Mouse (Mus musculus) CH12.LX (cell line): ENCODE results near the gene Hist1h3f. TPM values are rescaled to one million over a fixed set of nuclear protein-coding genes. Genes with fewer than 3 reads are reported as not detected.

ENCODE experiments used
- DNase-seq: peaks from one replicate; pipeline ENCODE4 v3.0.0-alpha.2; 2013; ENCODE audit errors: extremely low read depth
- H3K27ac ChIP-seq: 2 replicates; pipeline ENCODE4 v1.5.1; 2012; ENCODE audit warnings: low read depth, mild to moderate bottlenecking, control low read depth, moderate library complexity; ENCODE audit not compliant: insufficient read depth
- H3K27me3 ChIP-seq: replicated peaks from 2 replicates; pipeline ENCODE3; 2012; ENCODE audit warnings: inconsistent platforms
- H3K36me3 ChIP-seq, 2 experiments: replicated peaks in 1 of 2; 2 replicates each; pipeline versions ENCODE3 to v1.6.1; 2012; ENCODE audit warnings: inconsistent platforms in 1 of 2, low read length in 1 of 2, mild to moderate bottlenecking in 1 of 2, mixed read lengths in 1 of 2, moderate library complexity in 1 of 2; ENCODE audit not compliant: control insufficient read depth in 1 of 2, insufficient read depth in 1 of 2
- H3K4me1 ChIP-seq, 2 experiments: 2 replicates each; pipeline ENCODE4 v1.6.1; 2012; ENCODE audit warnings: inconsistent platforms in 1 of 2, moderate library complexity in 1 of 2; ENCODE audit not compliant: insufficient read depth in 2 of 2, control insufficient read depth in 1 of 2
- H3K4me2 ChIP-seq: 2 replicates; pipeline ENCODE4 v1.6.1; 2012; ENCODE audit warnings: low read depth, mild to moderate bottlenecking, control low read depth; ENCODE audit not compliant: poor library complexity, insufficient read depth, severe bottlenecking
- H3K4me3 ChIP-seq, 3 experiments: fragments of 150-350 bp in 1 of 3; sonication (generic) in 1 of 3; replicated peaks in 1 of 3; 2 replicates each; pipeline versions ENCODE3 to v1.5.1; 2011 to 2012; ENCODE audit warnings: low read depth in 2 of 3, low read length in 2 of 3, mild to moderate bottlenecking in 2 of 3, moderate library complexity in 2 of 3, control low read depth in 1 of 3, improper control_type of control experiment in 1 of 3, inconsistent platforms in 1 of 3, mixed read lengths in 1 of 3; ENCODE audit not compliant: poor library complexity in 1 of 3
- H3K79me2 ChIP-seq: replicated peaks from 2 replicates; pipeline ENCODE4 v1.6.1; 2012; ENCODE audit warnings: mild to moderate bottlenecking, moderate library complexity; ENCODE audit not compliant: control insufficient read depth, poor library complexity, insufficient read depth, severe bottlenecking; ENCODE audit errors: extremely low read depth
- H3K9ac ChIP-seq: 2 replicates; pipeline ENCODE4 v1.6.1; 2012; ENCODE audit warnings: low read depth, mild to moderate bottlenecking, control low read depth, moderate library complexity; ENCODE audit not compliant: insufficient read depth
- H3K9me3 ChIP-seq: replicated peaks from 2 replicates; pipeline ENCODE3; 2012; ENCODE audit warnings: low read length, inconsistent platforms, mixed read lengths
- CHD1 ChIP-seq: IDR thresholded peaks from 2 replicates; pipeline ENCODE4 v1.6.1; 2012; ENCODE audit warnings: low read depth, low read length, improper control_type of control experiment, inconsistent platforms
- E2F4 ChIP-seq: IDR thresholded peaks from 2 replicates; pipeline ENCODE4 v1.6.1; 2011; ENCODE audit warnings: low read depth, low read length, improper control_type of control experiment; ENCODE audit not compliant: insufficient replicate concordance
- ELF1 ChIP-seq: IDR thresholded peaks from 2 replicates; pipeline ENCODE4 v1.6.1; 2014; ENCODE audit warnings: low read depth, mild to moderate bottlenecking, inconsistent platforms, low read length, improper control_type of control experiment
- EP300 ChIP-seq: IDR thresholded peaks from 2 replicates; pipeline ENCODE4 v1.6.1; 2011; ENCODE audit warnings: low read length, improper control_type of control experiment
- ETS1 ChIP-seq: conservative IDR thresholded peaks from 2 replicates; pipeline ENCODE4 v1.6.1; 2012; ENCODE audit warnings: low read depth, mild to moderate bottlenecking, inconsistent platforms, low read length, improper control_type of control experiment, moderate library complexity
- IRF4 ChIP-seq: IDR thresholded peaks from 2 replicates; pipeline ENCODE4 v1.6.1; 2014; ENCODE audit warnings: low read depth, mild to moderate bottlenecking, inconsistent platforms, low read length, improper control_type of control experiment
- KAT2A ChIP-seq: IDR thresholded peaks from 2 replicates; pipeline ENCODE4 v1.6.1; 2012; ENCODE audit warnings: low read length, improper control_type of control experiment, inconsistent platforms; ENCODE audit not compliant: insufficient replicate concordance
- MAFK ChIP-seq: IDR thresholded peaks from 2 replicates; pipeline ENCODE4 v1.6.1; 2011; ENCODE audit warnings: low read length, improper control_type of control experiment; ENCODE audit not compliant: insufficient replicate concordance
- MAX ChIP-seq: IDR thresholded peaks from 2 replicates; pipeline ENCODE4 v1.6.1; 2011; ENCODE audit warnings: low read length, improper control_type of control experiment
- MAZ ChIP-seq: IDR thresholded peaks from 2 replicates; pipeline ENCODE4 v1.6.1; 2012; ENCODE audit warnings: low read depth, mild to moderate bottlenecking, inconsistent platforms, low read length, improper control_type of control experiment, moderate library complexity
- MEF2A ChIP-seq: IDR thresholded peaks from 2 replicates; pipeline ENCODE4 v1.6.1; 2014; ENCODE audit warnings: low read depth, mild to moderate bottlenecking, inconsistent platforms, low read length, improper control_type of control experiment, borderline replicate concordance
- MXI1 ChIP-seq: IDR thresholded peaks from 2 replicates; pipeline ENCODE4 v1.6.1; 2011; ENCODE audit warnings: mild to moderate bottlenecking, low read depth, low read length, improper control_type of control experiment
- NRF1 ChIP-seq: IDR thresholded peaks from 2 replicates; pipeline ENCODE4 v1.6.1; 2014; ENCODE audit warnings: low read depth, mild to moderate bottlenecking, inconsistent platforms, low read length, improper control_type of control experiment, moderate library complexity
- PAX5 ChIP-seq: IDR thresholded peaks from 2 replicates; pipeline ENCODE4 v1.6.1; 2012; ENCODE audit warnings: low read length, inconsistent platforms, mixed read lengths
- POLR2AphosphoS2 ChIP-seq: IDR thresholded peaks from 2 replicates; pipeline ENCODE4 v1.6.1; 2011; ENCODE audit warnings: low read depth, low read length, improper control_type of control experiment
- RCOR1 ChIP-seq: conservative IDR thresholded peaks from 2 replicates; pipeline ENCODE4 v1.6.1; 2012; ENCODE audit warnings: low read depth, mild to moderate bottlenecking, inconsistent platforms, low read length, improper control_type of control experiment
- TBP ChIP-seq: conservative IDR thresholded peaks from 2 replicates; pipeline ENCODE4 v1.6.1; 2011; ENCODE audit warnings: low read depth, low read length, improper control_type of control experiment
- ZC3H11A ChIP-seq: IDR thresholded peaks from 2 replicates; pipeline ENCODE4 v1.6.1; 2012; ENCODE audit warnings: low read depth, mild to moderate bottlenecking, inconsistent platforms, low read length, improper control_type of control experiment
- dilution Hi-C: fragments of 300-500 bp; cut with MboI; formaldehyde crosslinking; loops from 2 replicates; pipeline ENCODE4 v1.14.3; 2020; ENCODE audit warnings: low sequenced_read_pairs; ENCODE audit not compliant: extremely low pct_unique_long_range_greater_than_20kb, extremely low pct_ligation_motif_present
- in situ Hi-C: fragments of 300-500 bp; cut with MboI; formaldehyde crosslinking; loops from 3 replicates; pipeline ENCODE4 v1.14.3; 2019; ENCODE audit warnings: low sequenced_read_pairs, low pct_ligation_motif_present, low pct_unique_long_range_greater_than_20kb, mixed read lengths
- polyA plus RNA-seq: library from polyadenylated mRNA; unstranded; fragments of >175 nt; gene quantifications from 2 replicates; pipeline ENCODE4 v1.2.1, GENCODE M21; 2012; ENCODE audit warnings: low read depth; ENCODE audit not compliant: insufficient read length
- total RNA-seq, 2 experiments: library from RNA; depleted of rRNA; stranded (reverse); fragments of 300-350 nt in 1 of 2; fragments of >200 nt in 1 of 2; gene quantifications; 2 replicates each; pipeline ENCODE4 v1.2.3; 2012 to 2014

Hist1h3f gene
- total and polyA plus RNA-seq, 3 experiments: 0.30 to 553 (median 8.0) TPM

GRCm38 (mm10) chr13:23495526-23495925, 48.3 kb upstream of the Hist1h3f start:
- no peaks in the 10 kb centered on the region for H3K36me3 ChIP-seq
- no peaks in the 10 kb centered on the region for H3K79me2 ChIP-seq
- no peak overlapping the region for H3K27ac ChIP-seq
- H3K9me3 ChIP-seq: peaks cover 2% of the 10 kb centered on the region
- TF ChIP-seq IRF4: no peak
- TF ChIP-seq EP300: no peak
- TF ChIP-seq PAX5: no peak
- no peak for TF ChIP-seq MEF2A
- no peak for TF ChIP-seq MAZ
- no peak for TF ChIP-seq ETS1
- TF ChIP-seq RCOR1: no peak
- TF ChIP-seq MAX: no peak
- peaks cover 2% of the 10 kb centered on the region for H3K27me3 ChIP-seq
- H3K4me1 ChIP-seq: peaks cover 0 to 3% of the 10 kb centered on the region in 2 experiments; a peak in 2 of 4 replicates
- no peak overlapping the region for H3K4me3 ChIP-seq
- DNase-seq: no peak
- H3K4me2 ChIP-seq: no peak overlapping the region
- dilution Hi-C loops (no loop called here), in situ Hi-C loops (no loop called here)
- no peak overlapping the region for H3K9ac ChIP-seq

GRCm38 (mm10) chr13:23497656-23498321, 46.1 kb upstream of the Hist1h3f start:
- dilution Hi-C loops: no loop called here
- peaks cover 2% of the 10 kb centered on the region for H3K9me3 ChIP-seq
- H3K4me3 ChIP-seq: peak overlapping the region; percentile 22 to 53 (median 36)
- TF ChIP-seq ELF1 (peak; percentile 93), TBP (peak; percentile 100), NRF1 (peak; percentile 58; the same call in 1 of the 2 replicates), CHD1 (no peak), MXI1 (0 out of 2 replicates have a peak, but pooled peaks have one; percentile 2), MAFK (peak; percentile 95), POLR2AphosphoS2 (no peak), ZC3H11A (no peak), E2F4 (0 out of 2 replicates have a peak, but pooled peaks have one; percentile 56), KAT2A (0 out of 2 replicates have a peak, but pooled peaks have one; percentile 53)
- no peak overlapping the region; the same call in 1 of the 2 replicates for H3K9ac ChIP-seq
- peak; percentile 75 for DNase-seq
- no peaks in the 10 kb centered on the region for H3K36me3 ChIP-seq
- H3K4me1 ChIP-seq: peaks cover 0 to 3% of the 10 kb centered on the region in 2 experiments; a peak in 2 of 4 replicates
- H3K79me2 ChIP-seq: no peaks in the 10 kb centered on the region
- no peak overlapping the region for H3K4me2 ChIP-seq
- no peak overlapping the region for H3K27ac ChIP-seq
- no peaks in the 10 kb centered on the region for H3K27me3 ChIP-seq
- in situ Hi-C loops: no loop called here
